Mouse (Mus musculus) liver, embryonic 14.5 days (tissue): ENCODE measurements around the gene Ipo13.
A peak's percentile ranks its signal among the peaks of the same experiment; 100 is the strongest.

Experiments used
- CTCF ChIP-seq: IDR thresholded peaks from 2 replicates; pipeline ENCODE4 v1.5.1; 2016; ENCODE audit warnings: antibody characterized with exemption, low read depth, control low read depth
- EP300 ChIP-seq: IDR thresholded peaks from 2 replicates; pipeline ENCODE4 v1.6.1; 2016; ENCODE audit warnings: antibody characterized with exemption, low read depth

- TF ChIP-seq CTCF = peak; percentile 97
- TF ChIP-seq EP300 = no peak
Observed at GRCm38 (mm10) chr4:117928234-117928633, 13.4 kb upstream of the Ipo13 start.
